Mouse (Mus musculus) heart, embryonic 16.5 days (tissue): ENCODE measurements around the gene Lipi. TPM values are rescaled to one million over a fixed set of nuclear protein-coding genes. Genes with fewer than 3 reads are reported as not detected.

Experiments used
- ATAC-seq: fragments of 200-750 bp; cut with Nextera tagmentation; replicated peaks from 2 replicates; pipeline ENCODE4 v1.8.0; 2017; ENCODE audit warnings: moderate number of reproducible peaks; ENCODE audit not compliant: insufficient read depth, low FRiP score; ENCODE audit errors: extremely low read depth
- H3K27ac ChIP-seq: fragments of 300-500 bp; sonication (generic); 2 replicates; pipeline ENCODE4 v1.5.1; 2014; ENCODE audit warnings: mild to moderate bottlenecking, low read length, control low read depth, moderate library complexity
- H3K27me3 ChIP-seq: fragments of 300-500 bp; sonication (generic); 2 replicates; pipeline ENCODE4 v1.6.1; 2014; ENCODE audit warnings: low read length, mixed read lengths; ENCODE audit not compliant: control insufficient read depth, insufficient read depth
- H3K36me3 ChIP-seq: fragments of 300-500 bp; sonication (generic); 2 replicates; pipeline ENCODE4 v1.6.1; 2014; ENCODE audit not compliant: control insufficient read depth, insufficient read depth
- H3K4me1 ChIP-seq: fragments of 300-500 bp; sonication (generic); 2 replicates; pipeline ENCODE4 v1.6.1; 2014; ENCODE audit warnings: low read length, mixed read lengths; ENCODE audit not compliant: control insufficient read depth, insufficient read depth
- H3K4me2 ChIP-seq: fragments of 300-500 bp; sonication (generic); 2 replicates; pipeline ENCODE4 v1.6.1; 2014; ENCODE audit warnings: low read depth, mild to moderate bottlenecking, control low read depth, low read length
- H3K4me3 ChIP-seq: fragments of 300-500 bp; sonication (generic); 2 replicates; pipeline ENCODE4 v1.5.1; 2014; ENCODE audit warnings: mild to moderate bottlenecking, control low read depth, low read length
- H3K9ac ChIP-seq: fragments of 300-500 bp; sonication (generic); 2 replicates; pipeline ENCODE4 v1.6.1; 2014; ENCODE audit warnings: low read length, control low read depth
- H3K9me3 ChIP-seq: fragments of 300-500 bp; sonication (generic); replicated peaks from 2 replicates; pipeline ENCODE4 v1.6.1; 2016; ENCODE audit warnings: low read length; ENCODE audit not compliant: control insufficient read depth
- WGBS: fragments of 180-500 bp; shearing (Covaris S2); extraction: QIAGEN DNeasy Blood & Tissue Kit; methylation state at CpG from one replicate; pipeline ENCODE4 v1.1.7; 2014; 5-methylcytosine and 5-hydroxymethylcytosine counted together
- polyA plus RNA-seq: library from polyadenylated mRNA; unstranded; fragments of >200 nt; fragmentation: Nextera tagmentation; extraction: Ambion mirVana; gene quantifications from 2 replicates; pipeline ENCODE4 v1.2.1, GENCODE M21; 2015

The Lipi gene
- polyA plus RNA-seq, 1 experiment from 2014 or later: not detected

DNA sequence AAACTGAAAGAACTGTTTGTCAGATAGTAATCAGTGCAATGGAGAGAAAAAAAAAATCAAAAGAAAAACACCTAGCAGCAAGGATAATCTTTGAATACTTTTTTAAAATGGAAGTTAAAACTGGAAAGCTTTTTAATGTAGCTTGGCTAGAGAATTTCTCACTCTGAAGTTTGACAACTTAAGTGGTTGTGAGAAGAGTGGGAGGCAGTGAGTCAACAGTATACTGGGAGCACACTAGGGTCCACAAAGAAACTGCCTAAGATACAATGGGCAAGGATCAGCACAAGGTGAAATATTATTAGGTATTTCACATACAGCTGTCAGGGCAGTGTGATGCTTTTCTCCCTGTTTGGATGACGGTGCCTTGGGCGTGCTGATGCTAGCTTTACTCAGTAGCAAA is 23.0 kb downstream of the Lipi start:
- 76% methylated on average over 2 of the region's 2 CpGs for WGBS
- no peak for ATAC-seq
- H3K27me3 ChIP-seq: no peaks in the 10 kb centered on the region
- no peak overlapping the region for H3K4me3 ChIP-seq
- no peaks in the 10 kb centered on the region for H3K36me3 ChIP-seq
- H3K4me1 ChIP-seq: no peaks in the 10 kb centered on the region
- no peak overlapping the region for H3K4me2 ChIP-seq
- no peak overlapping the region for H3K27ac ChIP-seq
- H3K9me3 ChIP-seq: no peaks in the 10 kb centered on the region
- H3K9ac ChIP-seq: no peak overlapping the region

DNA sequence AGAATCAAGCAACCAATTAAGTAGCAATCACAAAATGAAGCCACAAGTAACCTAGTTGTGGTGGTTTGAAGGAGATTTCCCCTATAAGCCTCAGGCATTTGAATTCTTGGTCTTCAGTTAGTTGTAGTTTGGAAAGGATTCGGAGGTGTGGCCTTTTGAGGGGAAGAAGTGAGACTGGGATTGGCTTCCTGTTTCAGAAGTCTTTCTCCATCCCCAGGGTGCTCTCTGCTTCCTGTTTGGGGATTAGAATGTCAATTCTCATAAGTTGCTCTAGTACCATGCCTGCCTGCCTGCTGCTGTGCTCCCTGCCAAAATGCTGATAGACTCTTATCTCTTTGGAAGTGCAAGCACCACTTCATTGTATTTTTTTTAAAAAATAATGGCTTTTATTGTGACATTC is 40.6 kb downstream of the Lipi start:
- H3K36me3 ChIP-seq: no peaks in the 10 kb centered on the region
- 58% methylated on average over 1 of the region's 1 CpGs for WGBS
- ATAC-seq: no peak
- no peak overlapping the region for H3K9ac ChIP-seq
- no peak overlapping the region for H3K4me2 ChIP-seq
- H3K27ac ChIP-seq: no peak overlapping the region
- no peaks in the 10 kb centered on the region for H3K9me3 ChIP-seq
- H3K4me1 ChIP-seq: no peaks in the 10 kb centered on the region
- H3K4me3 ChIP-seq: no peak overlapping the region
- no peaks in the 10 kb centered on the region for H3K27me3 ChIP-seq

DNA sequence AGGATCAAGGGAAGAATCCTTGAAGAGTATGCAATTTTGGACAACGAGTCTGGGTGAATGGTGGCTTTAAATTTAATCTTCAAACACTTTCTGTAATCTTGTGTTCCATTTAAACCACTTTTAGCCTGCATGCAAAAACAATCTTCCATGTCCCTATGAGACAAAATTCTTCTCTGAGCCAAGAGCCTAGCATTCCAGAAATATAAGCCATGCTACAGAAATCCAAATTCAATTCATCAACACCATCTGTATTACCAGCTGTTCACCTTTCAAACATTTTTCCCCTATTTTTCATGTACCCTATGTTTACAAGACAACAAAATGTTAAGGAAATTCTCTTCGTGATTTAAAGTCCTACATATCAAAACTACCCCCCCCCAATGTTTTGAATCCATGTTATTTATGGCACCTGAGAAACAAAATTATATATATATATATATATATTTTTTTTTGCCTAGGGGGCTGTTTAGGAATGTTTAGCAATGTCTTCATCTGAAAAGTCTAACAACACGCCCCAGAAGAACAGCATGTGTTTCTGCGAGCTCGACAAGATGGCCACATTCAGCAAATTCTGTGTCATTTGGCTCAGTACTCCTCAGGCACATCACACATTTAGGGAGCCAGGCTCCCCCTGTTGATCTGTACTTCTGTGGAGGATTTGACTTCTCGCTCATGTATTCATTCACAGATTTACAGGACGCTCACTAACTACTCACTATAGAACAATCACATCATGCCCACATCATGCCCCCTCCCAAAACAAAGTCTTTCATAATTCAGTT is 47.9 kb downstream of the Lipi start:
- H3K4me1 ChIP-seq: no peaks in the 10 kb centered on the region
- H3K27me3 ChIP-seq: no peaks in the 10 kb centered on the region

DNA sequence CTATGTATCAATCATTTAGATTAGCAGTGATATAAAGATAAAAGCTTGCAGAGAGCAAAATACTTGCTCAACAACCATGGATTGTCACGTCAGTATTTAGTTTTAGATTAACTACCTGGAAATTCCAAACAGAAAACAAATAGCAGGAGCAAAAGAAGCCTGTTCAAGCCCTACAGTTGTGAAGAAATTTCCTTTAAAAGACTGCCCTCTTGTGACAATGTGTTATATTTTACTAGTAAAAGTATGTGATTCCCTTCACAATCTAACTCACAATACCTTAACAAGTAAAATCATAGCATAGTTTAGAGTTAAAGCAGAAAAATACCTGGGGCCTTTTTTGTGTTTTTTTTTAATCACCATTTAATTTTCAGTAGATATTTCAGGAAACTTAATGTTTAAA is 54.2 kb downstream of the Lipi start:
- WGBS: 14% methylated on average over 1 of the region's 1 CpGs
- no peak for ATAC-seq
- Histone ChIP-seq H3K36me3 (no peaks in the 10 kb centered on the region), H3K27me3 (no peaks in the 10 kb centered on the region), H3K9me3 (no peaks in the 10 kb centered on the region), H3K4me1 (no peaks in the 10 kb centered on the region), H3K4me2 (no peak overlapping the region), H3K27ac (no peak overlapping the region), H3K4me3 (no peak overlapping the region), H3K9ac (no peak overlapping the region)

More for the DNA sequence above, 47.9 kb downstream of the Lipi start:
- no peaks in the 10 kb centered on the region for H3K36me3 ChIP-seq
- H3K27ac ChIP-seq: no peak overlapping the region
- H3K9me3 ChIP-seq: no peaks in the 10 kb centered on the region
- no peak overlapping the region for H3K4me3 ChIP-seq
- 80% methylated on average over 7 of the region's 7 CpGs for WGBS
- no peak overlapping the region for H3K9ac ChIP-seq
- ATAC-seq: no peak
- H3K4me2 ChIP-seq: no peak overlapping the region

DNA sequence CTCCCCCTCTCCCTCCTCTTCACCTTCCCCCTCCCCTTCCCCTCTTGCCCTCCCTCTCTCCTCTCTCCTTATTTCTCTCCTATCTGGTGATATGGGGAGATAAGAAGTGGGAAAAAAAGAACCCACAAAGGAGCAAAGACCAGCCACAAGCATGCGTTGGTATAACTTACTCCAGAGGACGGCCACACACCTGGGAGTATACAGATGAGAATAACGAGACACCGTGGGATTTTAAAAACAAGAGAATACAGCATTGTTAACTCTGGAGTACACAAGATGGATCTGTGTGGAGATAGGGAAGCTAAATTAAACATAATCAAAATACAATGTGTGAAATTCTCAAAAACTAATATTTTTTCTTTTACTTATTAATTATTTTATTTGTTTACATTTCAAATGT is 89.3 kb downstream of the Lipi start:
- Histone ChIP-seq H3K4me2 (no peak overlapping the region), H3K27ac (no peak overlapping the region), H3K27me3 (no peaks in the 10 kb centered on the region), H3K4me1 (no peaks in the 10 kb centered on the region), H3K4me3 (no peak overlapping the region), H3K9me3 (no peaks in the 10 kb centered on the region), H3K9ac (no peak overlapping the region), H3K36me3 (no peaks in the 10 kb centered on the region)
- 81% methylated on average over 4 of the region's 4 CpGs for WGBS
- no peak for ATAC-seq

Other genes with a start within 250 kb of the Lipi start
- gene Rbm11, start 6.8 kb upstream of the Lipi start, polyA plus RNA-seq: 0.12 and 0.20 TPM in 2 replicates
- gene Hspa13, start 181.0 kb upstream of the Lipi start, polyA plus RNA-seq: 16.8 and 17.7 TPM in 2 replicates